Mouse (Mus musculus): Measurements from ENCODE around the gene Tnrc6c. TPM values are rescaled to one million over a fixed set of nuclear protein-coding genes. Genes with fewer than 3 reads are reported as not detected.

Tnrc6c gene
- polyA plus RNA-seq, 1 experiment from 2014 or later = 11.6 TPM

GRCm38 (mm10) chr11:117736037-117736689 lies 82.1 kb downstream of the Tnrc6c start:
- no peaks in the 10 kb centered on the region for H3K4me1 ChIP-seq (ENCODE audit: insufficient read depth)
- DNase-seq (peak; percentile 34), ATAC-seq (ENCODE audit: insufficient read depth) (no peak)
- no peak for TF ChIP-seq CTCF (IDR thresholded peaks at IDR 0.05; ENCODE audit: low read depth)
- peaks cover 77% of the 10 kb centered on the region for H3K36me3 ChIP-seq (ENCODE audit: insufficient read depth)
- no peak overlapping the region for H3K4me3 ChIP-seq (ENCODE audit: low read depth, low read length)
- no peak overlapping the region for H3K27ac ChIP-seq (ENCODE audit: low read depth)
- no peaks in the 10 kb centered on the region for H3K9me3 ChIP-seq (ENCODE audit: low read depth, low read length)
- WGBS = 55% methylated on average over 5 of the region's 5 CpGs
- no peaks in the 10 kb centered on the region for H3K27me3 ChIP-seq (ENCODE audit: insufficient read depth, low read length)
- no peak overlapping the region for H3K4me2 ChIP-seq
- H3K9ac ChIP-seq = no peak overlapping the region

- peaks cover 89% of the 10 kb centered on the region for H3K36me3 ChIP-seq (ENCODE audit: insufficient read depth)
- no peak for DNase-seq
- H3K27me3 ChIP-seq (ENCODE audit: insufficient read depth, low read length) = no peaks in the 10 kb centered on the region
- no peaks in the 10 kb centered on the region for H3K4me1 ChIP-seq (ENCODE audit: insufficient read depth)
- H3K9ac ChIP-seq = no peak overlapping the region
- H3K4me2 ChIP-seq = no peak overlapping the region
- H3K9me3 ChIP-seq (ENCODE audit: low read depth, low read length) = no peaks in the 10 kb centered on the region
- no peak for ATAC-seq (ENCODE audit: insufficient read depth)
- no peak for TF ChIP-seq CTCF (IDR thresholded peaks at IDR 0.05; ENCODE audit: low read depth)
- no peak overlapping the region for H3K27ac ChIP-seq (ENCODE audit: low read depth)
- WGBS = 85% methylated on average over 5 of the region's 5 CpGs
- H3K4me3 ChIP-seq (ENCODE audit: low read depth, low read length) = no peak overlapping the region
Observed at GRCm38 (mm10) chr11:117738123-117738522, 84.0 kb downstream of the Tnrc6c start.

- DNase-seq (no peak), ATAC-seq (ENCODE audit: insufficient read depth) (no peak)
- Histone ChIP-seq H3K27me3 (ENCODE audit: insufficient read depth, low read length) (no peaks in the 10 kb centered on the region), H3K4me2 (no peak overlapping the region), H3K9ac (no peak overlapping the region), H3K4me1 (ENCODE audit: insufficient read depth) (no peaks in the 10 kb centered on the region), H3K9me3 (ENCODE audit: low read depth, low read length) (no peaks in the 10 kb centered on the region), H3K36me3 (ENCODE audit: insufficient read depth) (peaks cover 97% of the 10 kb centered on the region), H3K27ac (ENCODE audit: low read depth) (no peak overlapping the region), H3K4me3 (ENCODE audit: low read depth, low read length) (no peak overlapping the region)
- no peak for TF ChIP-seq CTCF (IDR thresholded peaks at IDR 0.05; ENCODE audit: low read depth)
- 81% methylated on average over 6 of the region's 6 CpGs for WGBS
Observed at GRCm38 (mm10) chr11:117741128-117741527, 87.0 kb downstream of the Tnrc6c start.

DNA sequence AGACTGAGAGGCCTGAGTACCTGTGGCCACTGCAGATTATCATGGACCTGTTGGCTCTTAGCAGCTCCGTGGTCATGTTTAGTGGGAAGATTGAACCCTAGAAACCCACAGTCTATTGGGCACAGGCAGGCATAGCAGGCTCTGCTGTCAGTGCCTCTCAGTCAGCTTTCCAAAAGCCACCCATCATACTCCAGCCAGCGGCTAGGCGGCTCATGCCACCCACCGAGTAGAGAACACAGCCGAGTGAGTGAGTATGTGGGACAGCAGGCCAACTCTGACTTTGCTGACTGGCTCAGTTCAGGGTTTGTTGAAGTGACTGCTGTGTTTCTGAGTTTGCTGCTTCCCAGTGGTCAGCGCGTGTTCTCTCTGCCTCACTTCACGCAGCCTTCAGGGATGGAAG lies 88.2 kb downstream of the Tnrc6c start:
- Histone ChIP-seq H3K9ac (no peak overlapping the region), H3K27ac (ENCODE audit: low read depth) (no peak overlapping the region), H3K27me3 (ENCODE audit: insufficient read depth, low read length) (no peaks in the 10 kb centered on the region), H3K36me3 (ENCODE audit: insufficient read depth) (peaks cover 98% of the 10 kb centered on the region), H3K4me1 (ENCODE audit: insufficient read depth) (no peaks in the 10 kb centered on the region), H3K4me3 (ENCODE audit: low read depth, low read length) (no peak overlapping the region), H3K9me3 (ENCODE audit: low read depth, low read length) (no peaks in the 10 kb centered on the region), H3K4me2 (no peak overlapping the region)
- DNase-seq (no peak), ATAC-seq (ENCODE audit: insufficient read depth) (no peak)
- 59% methylated on average over 8 of the region's 8 CpGs for WGBS
- no peak for TF ChIP-seq CTCF (IDR thresholded peaks at IDR 0.05; ENCODE audit: low read depth)

GRCm38 (mm10) chr11:117742715-117743114 lies 88.6 kb downstream of the Tnrc6c start:
- no peak overlapping the region for H3K27ac ChIP-seq (ENCODE audit: low read depth)
- no peak overlapping the region for H3K9ac ChIP-seq
- WGBS = 70% methylated on average over 8 of the region's 8 CpGs
- H3K36me3 ChIP-seq (ENCODE audit: insufficient read depth) = peaks cover 98% of the 10 kb centered on the region
- no peak overlapping the region for H3K4me2 ChIP-seq
- TF ChIP-seq CTCF (IDR thresholded peaks at IDR 0.05; ENCODE audit: low read depth) = no peak
- no peaks in the 10 kb centered on the region for H3K9me3 ChIP-seq (ENCODE audit: low read depth, low read length)
- no peak overlapping the region for H3K4me3 ChIP-seq (ENCODE audit: low read depth, low read length)
- no peaks in the 10 kb centered on the region for H3K4me1 ChIP-seq (ENCODE audit: insufficient read depth)
- DNase-seq (no peak), ATAC-seq (ENCODE audit: insufficient read depth) (no peak)
- H3K27me3 ChIP-seq (ENCODE audit: insufficient read depth, low read length) = no peaks in the 10 kb centered on the region

DNA sequence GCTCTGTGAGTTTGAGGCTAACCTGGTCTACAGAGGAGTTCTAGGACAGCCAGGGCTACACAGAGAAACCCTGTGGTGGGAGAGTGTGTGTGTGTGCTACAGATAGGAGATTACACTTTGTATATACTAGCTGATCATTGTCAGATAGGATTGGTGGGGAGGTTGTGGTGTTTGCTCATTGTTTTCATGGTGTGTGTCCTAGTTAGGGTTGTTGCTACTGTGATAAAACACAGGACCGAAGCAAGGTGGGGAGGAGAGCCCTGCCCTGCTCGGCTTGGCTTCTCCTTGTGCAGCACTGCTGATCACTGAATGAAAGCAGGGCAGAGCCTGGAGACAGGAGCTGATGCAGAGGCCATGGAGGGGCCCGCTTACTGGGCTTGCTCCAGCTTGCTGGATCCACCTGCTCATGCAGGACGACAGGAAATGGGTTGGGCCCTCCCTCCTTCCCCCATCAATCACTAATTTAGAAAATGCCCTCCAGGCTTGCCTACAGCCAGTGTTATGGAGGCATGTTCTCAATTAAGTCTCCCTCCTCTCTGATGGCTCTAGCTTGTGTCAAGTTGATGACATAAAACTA lies 89.5 kb downstream of the Tnrc6c start:
- no peaks in the 10 kb centered on the region for H3K9me3 ChIP-seq (ENCODE audit: low read depth, low read length)
- WGBS = 61% methylated on average over 4 of the region's 4 CpGs
- TF ChIP-seq CTCF (IDR thresholded peaks at IDR 0.05; ENCODE audit: low read depth) = no peak
- no peaks in the 10 kb centered on the region for H3K27me3 ChIP-seq (ENCODE audit: insufficient read depth, low read length)
- H3K36me3 ChIP-seq (ENCODE audit: insufficient read depth) = peaks cover 98% of the 10 kb centered on the region
- ATAC-seq (ENCODE audit: insufficient read depth) (no peak), DNase-seq (no peak)
- H3K27ac ChIP-seq (ENCODE audit: low read depth) = no peak overlapping the region
- H3K4me2 ChIP-seq = no peak overlapping the region
- no peaks in the 10 kb centered on the region for H3K4me1 ChIP-seq (ENCODE audit: insufficient read depth)
- no peak overlapping the region for H3K4me3 ChIP-seq (ENCODE audit: low read depth, low read length)
- H3K9ac ChIP-seq = no peak overlapping the region

- 78% methylated on average over 4 of the region's 4 CpGs for WGBS
- Histone ChIP-seq H3K27me3 (ENCODE audit: insufficient read depth, low read length) (no peaks in the 10 kb centered on the region), H3K4me2 (no peak overlapping the region), H3K36me3 (ENCODE audit: insufficient read depth) (peaks cover 93% of the 10 kb centered on the region), H3K9ac (no peak overlapping the region), H3K4me1 (ENCODE audit: insufficient read depth) (no peaks in the 10 kb centered on the region), H3K9me3 (ENCODE audit: low read depth, low read length) (no peaks in the 10 kb centered on the region), H3K27ac (ENCODE audit: low read depth) (no peak overlapping the region), H3K4me3 (ENCODE audit: low read depth, low read length) (no peak overlapping the region)
- ATAC-seq (ENCODE audit: insufficient read depth) (no peak), DNase-seq (no peak)
- no peak for TF ChIP-seq CTCF (IDR thresholded peaks at IDR 0.05; ENCODE audit: low read depth)
Observed at GRCm38 (mm10) chr11:117748628-117749027, 94.5 kb downstream of the Tnrc6c start.
